Mouse (Mus musculus) frontal cortex, adult 2 months (tissue): ENCODE data around the gene Ndufs7. TPM values are rescaled to one million over a fixed set of nuclear protein-coding genes. Genes with fewer than 3 reads are reported as not detected.
"Not testable (repeated sequence)": the region's sequence is repeated elsewhere in the genome, so short reads cannot be mapped to it uniquely, and the experiment has no call there.

ENCODE experiments used
- DNase-seq, 2 experiments: peaks; one replicate each; pipeline ENCODE4 v3.0.0; 2022; ENCODE audit warnings: low spot score in 1 of 2; ENCODE audit errors: extremely low spot score in 1 of 2
- polyA plus RNA-seq: library from polyadenylated mRNA; depleted of rRNA; stranded (reverse); fragments of >200 nt; gene quantifications from 2 replicates; pipeline ENCODE4 v1.2.3, GENCODE M21; 2012

The Ndufs7 gene
- polyA plus RNA-seq, 1 experiment, result 380 TPM

DNA sequence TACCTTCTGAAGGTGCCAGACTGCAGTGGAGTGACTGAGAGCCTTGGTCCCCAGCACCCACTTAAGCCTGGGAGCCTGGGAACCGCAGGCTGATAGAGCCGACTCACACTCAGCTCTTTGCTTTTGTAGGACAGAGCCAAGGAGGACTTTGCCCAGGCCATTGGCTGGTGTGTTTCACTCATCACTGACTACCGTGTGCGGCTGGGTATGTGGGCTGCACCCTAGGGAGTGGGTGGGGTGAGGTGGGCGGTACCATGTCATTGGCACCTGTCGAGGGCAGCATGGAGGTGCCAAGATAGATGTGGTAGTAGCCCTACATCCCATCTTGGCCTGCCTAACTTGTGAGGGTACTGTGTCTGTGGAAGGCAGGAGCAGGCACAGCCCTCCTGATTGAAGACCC is 9.1 kb upstream of the Ndufs7 start:
- no peak for DNase-seq

DNA sequence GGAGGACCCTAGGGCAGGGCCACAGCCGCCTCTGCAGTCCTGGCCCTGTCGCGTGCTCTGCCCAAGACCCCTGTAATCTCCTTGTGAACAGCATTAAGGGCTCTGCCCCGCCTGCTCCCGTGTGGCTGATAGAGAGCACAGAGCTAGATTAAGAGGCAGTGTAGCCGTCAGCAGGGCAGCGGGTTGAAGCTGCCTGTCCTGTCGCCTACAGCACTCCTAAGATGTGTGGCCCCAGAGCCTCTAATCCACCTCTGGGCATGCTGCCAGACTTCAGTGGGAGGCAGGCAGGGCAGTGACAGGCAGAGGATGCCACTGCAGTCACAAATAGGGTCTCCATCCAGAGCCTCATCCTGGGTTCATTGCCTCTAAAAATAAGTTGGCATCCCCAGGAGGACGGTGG is 6.8 kb upstream of the Ndufs7 start:
- DNase-seq, result no peak

DNA sequence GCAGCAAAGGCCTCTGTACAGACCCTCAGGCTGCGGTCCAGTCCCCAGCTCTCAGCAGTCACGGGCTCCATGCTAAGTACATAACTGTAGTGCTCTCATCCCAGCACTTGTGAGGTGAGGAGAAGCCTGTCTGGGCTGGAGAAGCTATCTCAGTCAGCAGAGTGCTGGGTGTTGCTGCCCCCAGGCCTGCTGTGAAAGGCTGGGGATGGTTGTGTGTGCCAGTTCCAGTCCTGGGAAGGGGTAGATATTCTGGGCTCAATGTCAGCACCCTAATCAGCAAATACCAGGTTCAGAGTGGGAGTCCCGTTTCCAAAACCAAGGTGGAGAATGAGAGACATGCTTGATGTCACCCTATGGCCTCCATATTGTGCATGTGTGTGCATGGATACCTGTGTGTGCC is 6.3 kb upstream of the Ndufs7 start:
- no peak for DNase-seq

DNA sequence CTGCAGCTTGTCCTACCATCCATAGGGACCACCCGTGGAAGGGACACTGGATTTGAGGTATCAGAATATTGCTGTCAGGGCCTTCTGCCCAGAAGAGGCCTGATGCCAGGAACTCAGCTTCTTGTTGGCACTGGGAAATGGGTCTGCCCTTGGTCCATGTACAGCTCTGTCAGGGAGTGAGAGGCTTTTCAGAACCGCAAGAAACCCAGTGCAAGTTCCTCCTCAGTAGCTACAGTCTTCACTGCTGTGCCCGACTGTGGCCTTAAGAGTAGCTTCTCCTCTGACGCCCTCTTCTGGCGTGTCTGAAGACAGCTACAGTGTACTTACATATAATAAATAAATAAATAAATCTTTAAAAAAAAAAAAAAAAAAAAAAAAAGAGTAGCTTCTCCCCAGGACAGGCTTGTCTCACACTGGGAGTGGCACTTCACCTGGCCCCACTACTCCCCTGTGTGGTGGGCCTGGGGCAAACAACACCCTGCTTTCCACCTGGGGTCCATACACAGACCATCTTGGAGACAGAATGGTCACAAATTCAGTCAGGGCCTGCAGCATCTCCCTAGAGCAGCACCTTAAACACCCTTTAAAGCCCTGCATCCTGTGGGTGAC is 4.0 kb upstream of the Ndufs7 start:
- DNase-seq, result no peak

DNA sequence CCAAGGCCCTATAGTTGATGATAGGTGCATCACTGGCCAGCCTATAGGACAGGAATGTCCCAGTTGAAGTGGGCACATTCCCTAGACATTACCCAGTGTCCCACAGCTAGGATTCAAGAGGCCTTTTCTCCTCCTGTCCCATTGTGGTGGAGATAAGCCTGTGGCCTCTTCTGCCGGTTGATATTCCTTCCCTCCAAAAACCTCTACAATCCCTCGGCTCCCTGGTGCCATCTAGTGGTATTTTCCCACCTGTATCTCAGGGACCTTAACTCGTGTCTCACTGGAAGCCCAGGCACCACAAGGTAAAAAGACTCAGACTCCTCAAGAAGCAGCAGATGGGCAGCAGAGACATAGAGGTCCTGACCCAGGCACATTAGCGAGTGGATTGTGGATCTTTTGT is 3.3 kb upstream of the Ndufs7 start:
- DNase-seq, result peak; percentile 73 to 95

DNA sequence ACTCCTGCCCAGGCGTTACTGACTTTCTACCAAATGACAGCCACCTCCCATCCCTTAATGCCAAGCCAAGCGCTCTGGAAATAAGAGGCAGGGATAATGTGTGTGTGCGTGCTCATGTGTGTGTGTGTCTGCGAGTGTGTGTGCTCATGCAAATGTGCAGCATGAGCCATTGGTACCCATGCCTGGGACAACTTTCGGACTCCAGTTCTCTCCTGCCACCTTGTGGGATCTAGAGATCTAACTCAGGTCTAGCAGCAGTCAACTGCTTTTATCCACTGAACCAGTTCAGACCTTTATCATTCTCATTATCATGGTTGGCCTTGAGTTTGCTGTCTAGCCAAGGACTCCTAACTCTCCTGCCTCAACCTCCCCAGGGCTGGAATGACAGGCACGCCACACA is 1.1 kb upstream of the Ndufs7 start:
- DNase-seq, result peak in 1 of 2 experiments; percentile 51

DNA sequence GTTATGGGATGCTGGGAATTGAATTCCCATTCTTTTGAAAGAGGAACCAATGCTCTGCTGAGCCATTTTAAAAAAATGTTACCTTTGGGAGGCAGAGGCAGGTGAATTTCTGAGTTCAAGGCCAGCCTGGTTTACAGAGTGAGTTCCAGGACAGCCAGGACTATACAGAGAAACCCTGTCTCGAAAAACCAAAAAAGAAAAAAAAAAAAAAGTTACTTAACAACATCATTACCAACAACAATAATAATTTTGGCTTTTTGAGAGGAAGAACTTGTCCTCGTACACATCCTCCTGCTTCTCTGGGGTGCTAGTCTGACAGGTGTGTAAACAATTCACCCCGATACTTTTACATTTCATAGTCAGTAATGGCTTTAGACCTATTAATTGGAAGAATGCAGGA is 484 bp upstream of the Ndufs7 start:
- not testable (repeated sequence) for DNase-seq

DNA sequence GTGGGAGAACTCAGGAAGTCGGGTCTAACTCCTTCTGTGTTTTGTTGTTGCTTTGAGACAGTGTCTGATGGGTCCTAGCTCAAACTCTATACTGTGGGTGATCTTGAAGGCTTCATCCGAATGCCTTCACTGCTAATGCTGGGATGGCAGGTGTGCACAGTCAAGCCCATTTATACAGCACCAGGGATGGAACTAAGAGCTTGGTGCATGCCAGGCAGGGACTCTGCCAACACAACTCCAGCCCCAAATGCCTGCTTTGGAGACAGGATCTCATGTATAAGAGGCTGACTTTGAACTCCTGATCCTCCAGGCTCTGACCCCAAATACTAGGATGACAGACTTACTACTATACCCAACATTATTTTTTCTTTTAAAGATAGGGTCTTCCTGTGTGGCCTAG is 1.1 kb downstream of the Ndufs7 start:
- DNase-seq, result no peak

DNA sequence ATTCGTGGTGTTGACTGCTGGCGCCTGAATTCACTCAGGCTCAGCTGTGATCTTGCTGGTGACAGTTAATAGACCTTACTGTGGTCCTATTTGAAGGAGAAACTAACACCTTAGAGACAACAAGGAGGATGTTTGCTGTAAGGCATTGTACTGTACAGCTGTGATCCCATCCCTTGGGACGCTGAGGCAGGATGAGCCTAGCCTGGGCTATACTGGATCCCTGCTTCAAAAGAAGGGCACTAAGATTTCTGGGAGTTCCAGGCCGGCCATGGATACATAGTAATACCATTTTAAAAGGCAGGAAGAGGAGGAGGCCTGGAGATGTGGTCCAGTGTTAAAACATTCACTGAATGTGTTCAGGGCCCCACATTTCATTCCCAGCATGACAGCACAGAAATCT is 1.7 kb downstream of the Ndufs7 start:
- DNase-seq, result no peak

DNA sequence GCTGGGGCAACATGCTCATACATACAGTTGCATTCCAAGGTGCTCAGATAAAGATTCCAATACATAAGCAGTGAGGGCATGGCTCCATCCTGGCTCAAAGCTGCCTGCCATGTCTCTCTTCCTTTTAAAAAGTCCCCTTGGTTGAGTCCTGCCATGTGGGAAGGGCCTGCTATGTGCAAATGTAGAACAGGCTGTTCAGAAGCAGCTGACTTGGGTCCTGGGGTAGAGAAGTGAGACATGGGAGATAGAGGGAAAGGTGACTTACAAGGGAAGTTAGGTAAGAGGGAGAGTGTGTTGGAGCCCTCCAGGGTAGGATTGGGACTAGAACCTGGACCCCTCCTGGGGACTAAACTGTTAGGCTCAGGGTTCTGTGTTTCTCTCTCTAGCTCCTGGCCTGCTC is 3.1 kb downstream of the Ndufs7 start:
- no peak for DNase-seq

DNA sequence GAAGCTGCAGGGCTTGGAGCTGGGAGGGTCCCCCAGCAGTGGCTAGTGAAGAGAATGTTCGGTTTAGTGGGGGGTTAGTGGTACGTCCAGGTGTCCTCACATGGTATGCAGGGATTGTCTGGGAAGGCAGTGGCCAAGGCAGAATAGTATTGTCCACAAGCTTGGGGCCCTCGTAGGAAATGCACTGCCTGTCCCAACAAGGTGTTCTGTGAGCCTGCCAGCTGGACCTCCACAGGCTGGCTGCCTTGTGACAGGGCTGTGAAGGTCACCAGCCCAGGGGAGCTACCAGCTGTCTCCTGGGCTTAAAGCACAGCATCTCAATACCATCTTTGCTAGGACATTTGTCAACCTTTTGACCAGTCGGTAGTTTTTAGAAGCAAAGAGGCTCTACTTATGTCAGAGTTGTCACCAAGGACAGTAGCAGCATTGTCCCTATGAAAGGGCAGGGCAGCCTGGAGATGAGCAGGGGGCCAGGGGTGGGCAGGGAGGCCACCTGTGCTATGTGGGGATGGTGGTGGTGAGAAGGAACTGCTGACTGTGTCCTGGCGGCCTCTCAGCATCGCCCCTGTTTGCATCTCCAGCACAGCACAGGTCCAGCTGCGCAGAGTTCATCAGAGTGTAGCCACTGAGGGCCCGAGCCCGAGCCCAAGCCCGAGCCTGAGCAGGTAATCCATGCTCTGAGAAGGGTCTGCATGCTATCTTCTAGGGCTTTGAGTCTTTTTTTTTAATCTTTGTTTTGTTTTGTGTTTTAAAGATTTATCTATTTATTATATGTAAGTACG is 3.8 kb downstream of the Ndufs7 start:
- DNase-seq, result no peak

DNA sequence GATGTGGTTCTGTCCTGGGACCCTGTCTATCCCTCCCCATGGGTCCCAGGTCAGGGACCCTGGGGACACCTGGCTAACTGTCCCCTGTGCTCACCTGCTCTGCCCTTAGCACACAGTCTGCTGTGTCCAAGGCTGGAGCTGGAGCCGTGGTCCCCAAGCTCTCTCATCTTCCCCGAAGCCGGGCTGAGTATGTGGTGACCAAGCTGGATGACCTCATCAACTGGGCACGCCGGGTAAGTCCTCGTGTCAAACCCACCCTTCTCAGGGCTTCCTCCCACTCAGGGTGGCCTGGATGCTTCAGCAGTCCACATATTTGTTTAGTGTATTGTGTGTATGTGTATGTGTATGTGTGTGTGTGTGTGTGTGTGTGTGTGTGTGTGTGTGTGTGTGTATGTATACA is 4.6 kb downstream of the Ndufs7 start:
- no peak for DNase-seq

DNA sequence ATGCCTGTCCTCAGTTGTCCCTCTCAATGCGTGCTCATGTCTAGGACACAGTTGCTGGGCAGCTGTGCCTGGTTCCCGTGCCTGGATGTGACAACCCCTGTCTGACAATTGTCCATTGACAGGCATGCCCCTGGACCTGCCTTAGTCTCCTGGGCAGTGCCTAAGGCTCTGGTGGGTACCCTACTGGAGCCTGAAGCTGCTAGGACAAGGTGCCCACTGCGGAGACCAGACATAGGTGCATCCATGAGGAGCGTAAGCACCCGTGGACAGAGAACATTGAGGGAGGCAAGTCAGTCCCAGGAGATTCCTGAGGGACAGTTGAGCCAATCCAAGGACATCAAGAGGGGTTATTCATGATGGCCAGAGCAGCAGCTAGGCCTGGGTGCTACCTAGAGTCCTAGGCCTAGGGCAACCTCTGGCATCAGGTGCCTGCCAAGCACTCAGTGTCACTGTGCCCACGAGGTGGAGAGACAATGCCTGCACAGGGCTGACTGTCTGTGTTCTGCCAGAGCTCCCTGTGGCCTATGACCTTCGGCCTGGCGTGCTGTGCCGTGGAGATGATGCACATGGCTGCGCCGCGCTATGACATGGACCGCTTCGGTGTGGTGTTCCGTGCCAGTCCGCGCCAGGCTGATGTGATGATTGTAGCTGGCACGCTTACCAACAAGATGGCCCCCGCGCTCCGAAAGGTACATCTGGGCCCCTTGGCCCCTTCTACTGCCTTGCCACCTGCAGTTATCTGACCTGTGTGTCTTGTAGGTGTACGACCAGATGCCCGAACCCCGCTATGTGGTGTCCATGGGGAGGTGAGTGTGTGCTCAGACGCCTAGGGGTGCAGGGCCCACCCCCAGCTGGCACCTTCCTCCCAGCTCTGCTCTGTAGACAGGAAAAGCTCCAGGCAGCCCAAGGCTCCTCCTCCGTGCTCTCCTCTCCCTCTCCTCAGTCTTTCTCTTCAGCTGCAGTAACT is 5.7 kb downstream of the Ndufs7 start:
- DNase-seq, result no peak

DNA sequence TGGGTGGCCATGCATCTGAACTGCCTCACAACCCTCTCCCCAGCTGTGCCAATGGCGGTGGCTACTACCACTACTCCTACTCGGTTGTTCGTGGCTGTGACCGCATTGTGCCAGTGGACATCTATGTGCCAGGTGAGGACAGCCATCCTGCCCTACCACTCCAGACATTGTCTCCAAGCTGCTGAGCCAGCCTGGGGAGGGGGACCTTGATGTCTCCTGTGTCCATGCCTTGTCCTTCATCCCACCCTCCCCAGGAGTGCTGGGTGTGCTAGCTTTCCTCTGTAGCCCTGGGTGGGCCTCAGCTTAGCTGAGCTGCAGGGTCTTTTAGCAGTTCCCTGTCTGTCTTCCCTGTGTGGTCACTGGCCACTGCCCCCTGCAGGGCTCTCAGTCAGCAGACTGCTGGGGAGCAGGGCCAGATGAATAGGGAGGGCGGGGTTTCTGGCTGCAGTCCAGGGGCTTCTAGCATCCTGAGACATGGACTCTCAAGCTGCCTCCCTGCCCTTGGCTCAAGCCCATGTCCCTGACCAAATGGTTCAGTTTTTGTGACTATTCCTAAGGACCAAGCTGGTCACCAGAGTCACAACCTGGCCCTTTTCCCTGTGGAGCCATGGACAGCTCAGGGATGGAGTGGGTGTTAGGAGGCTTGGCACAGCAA is 7.1 kb downstream of the Ndufs7 start:
- no peak for DNase-seq

DNA sequence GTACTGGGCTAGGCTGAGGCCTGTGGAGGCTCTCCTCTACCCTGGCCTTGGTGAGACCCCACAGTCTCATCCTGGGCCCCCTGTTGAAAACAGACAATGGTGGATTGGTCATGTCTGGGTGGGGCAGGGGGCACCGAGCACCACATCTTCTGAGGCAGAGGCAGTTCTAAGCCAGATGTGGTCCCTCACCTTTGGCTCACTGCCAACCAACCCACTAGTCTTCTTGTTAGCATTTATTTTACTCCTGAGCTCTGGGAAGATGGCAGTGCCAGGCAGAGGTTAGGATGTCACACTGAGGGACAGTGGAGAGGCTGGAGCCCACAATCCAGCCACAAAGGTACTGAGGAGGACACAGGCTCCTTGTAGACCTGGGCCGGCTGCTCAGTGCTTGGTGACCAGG is 9.0 kb downstream of the Ndufs7 start:
- no peak for DNase-seq

DNA sequence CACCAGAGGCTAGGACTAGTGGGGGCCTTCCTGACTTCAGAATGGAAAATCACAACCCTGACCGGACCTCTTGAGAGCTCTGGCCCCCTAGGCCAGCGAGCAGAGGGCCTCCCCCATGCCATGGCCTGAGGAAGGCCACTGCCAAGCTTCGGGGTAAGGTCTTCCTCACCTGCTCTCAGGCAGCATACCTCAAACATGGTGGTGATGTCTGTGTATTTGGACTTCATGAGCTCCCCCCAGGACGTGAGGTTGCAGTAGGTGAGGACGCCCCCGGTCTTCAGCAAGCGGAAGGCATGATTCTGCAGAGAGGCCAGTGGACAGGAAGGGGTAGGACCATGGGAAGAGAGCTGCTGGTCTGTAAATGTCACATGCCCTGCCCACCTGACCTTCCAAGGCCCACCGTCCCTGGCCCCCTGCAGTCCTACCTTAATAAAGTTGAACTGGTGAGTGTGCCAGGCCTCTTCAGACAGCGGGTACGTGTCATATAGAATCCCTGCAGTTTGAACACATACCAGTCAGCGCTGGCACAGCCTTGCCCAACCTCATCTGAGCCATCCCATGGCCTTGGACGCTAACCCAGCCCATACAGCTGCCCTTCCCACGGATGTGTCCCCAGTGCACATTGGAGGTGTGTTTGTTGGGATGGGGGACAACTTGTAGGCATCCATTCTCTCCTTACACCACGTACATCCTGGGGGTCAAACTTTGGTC is 10.0 kb downstream of the Ndufs7 start:
- no peak for DNase-seq

DNA sequence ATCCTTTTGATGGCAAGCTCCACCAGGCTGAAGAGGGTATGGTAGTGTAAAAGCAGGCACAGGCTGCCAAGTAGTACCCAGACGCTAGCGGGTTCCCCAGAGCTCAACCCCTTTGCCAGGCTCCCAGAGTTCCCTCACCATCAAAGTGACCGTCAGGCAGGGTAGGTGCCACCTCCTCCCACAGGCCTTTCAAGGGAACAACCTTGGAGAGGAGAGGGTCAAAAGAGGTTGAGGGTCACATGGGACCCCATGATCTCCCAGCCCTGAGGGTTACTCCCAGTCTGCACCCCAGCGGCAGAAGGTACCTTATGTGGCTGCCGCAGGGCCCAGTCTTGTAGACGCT is 10.5 kb downstream of the Ndufs7 start:
- DNase-seq, result no peak

DNA sequence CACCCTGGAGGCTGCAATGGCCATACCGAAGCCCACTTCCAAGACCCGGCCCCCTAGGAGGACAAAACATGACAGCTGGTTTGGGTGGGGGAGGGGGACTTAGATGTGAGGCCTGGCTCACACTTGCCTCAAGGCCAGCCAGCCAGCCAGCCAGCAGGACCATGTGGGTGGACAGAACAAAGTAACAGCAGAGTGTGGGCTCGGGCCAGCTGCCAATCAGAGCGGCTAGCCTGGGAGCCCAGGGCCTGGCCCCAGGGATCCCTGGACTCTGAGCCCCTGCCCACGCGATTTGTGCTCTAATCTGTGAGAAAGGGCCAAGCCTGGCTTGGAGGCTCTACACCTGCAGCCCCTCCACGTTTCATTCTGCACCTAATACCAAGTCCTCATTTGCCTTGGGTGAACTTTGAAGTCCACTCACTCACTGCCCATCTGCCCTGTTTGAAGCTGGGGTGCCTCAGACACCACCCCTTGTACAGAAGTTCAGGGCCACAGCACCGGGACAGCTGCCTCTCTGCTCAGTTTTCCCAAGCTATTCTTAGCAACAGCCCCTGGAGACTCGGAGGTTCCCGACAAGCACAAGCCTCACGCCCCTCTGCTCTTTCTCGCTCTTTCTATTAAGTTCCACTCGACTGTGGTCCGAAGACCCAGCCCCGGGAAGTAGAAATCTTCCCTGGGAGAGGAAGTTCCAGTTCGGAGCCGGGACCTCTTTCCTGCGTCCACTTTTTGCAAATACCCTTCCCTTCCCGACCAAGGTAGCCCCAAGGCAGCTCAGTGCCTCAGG is 11.1 kb downstream of the Ndufs7 start:
- peak; percentile 72 to 79 for DNase-seq
